Mouse (Mus musculus) ES-E14 (cell line): ENCODE measurements around the gene Ola1.

ENCODE experiments used
- CHD2 ChIP-seq: IDR thresholded peaks from 2 replicates; pipeline ENCODE4 v1.6.1; 2014; ENCODE audit warnings: mild to moderate bottlenecking, low read depth, low read length, inconsistent platforms
- HCFC1 ChIP-seq: IDR thresholded peaks from 2 replicates; pipeline ENCODE4 v1.6.1; 2012; ENCODE audit warnings: low read length, inconsistent platforms, borderline replicate concordance; ENCODE audit not compliant: insufficient read depth
- MAFK ChIP-seq: IDR thresholded peaks from 2 replicates; pipeline ENCODE4 v1.6.1; 2014; ENCODE audit warnings: mild to moderate bottlenecking, low read depth, low read length, inconsistent platforms; ENCODE audit not compliant: insufficient read depth
- ZC3H11A ChIP-seq: IDR thresholded peaks from 2 replicates; pipeline ENCODE4 v1.6.1; 2012; ENCODE audit warnings: low read depth, mild to moderate bottlenecking, inconsistent platforms, low read length, borderline replicate concordance
- ZNF384 ChIP-seq: IDR thresholded peaks from 2 replicates; pipeline ENCODE4 v1.6.1; 2012; ENCODE audit warnings: low read depth, low read length, inconsistent platforms

DNA sequence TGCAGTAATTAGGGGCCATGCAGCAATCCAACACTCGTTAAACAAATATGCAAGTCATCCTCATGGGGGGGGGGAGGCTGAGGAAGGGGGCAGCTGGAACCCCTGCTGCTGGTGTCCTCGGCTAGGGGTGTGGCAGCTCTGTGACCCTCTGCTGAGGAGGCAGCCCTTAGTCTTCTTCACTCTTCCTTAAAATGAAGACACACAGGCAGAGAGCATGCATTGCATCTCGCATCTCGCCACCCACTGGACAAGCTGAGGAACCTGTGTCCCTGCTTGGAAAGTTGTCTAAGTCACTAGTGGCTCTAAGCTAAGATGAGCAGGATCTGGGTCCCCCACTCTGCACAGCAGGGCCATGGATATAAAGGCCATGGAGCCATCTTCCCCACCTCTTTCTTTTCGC, 47.3 kb upstream of the Ola1 start:
- TF ChIP-seq ZC3H11A (no peak), HCFC1 (no peak), MAFK (no peak), CHD2 (no peak), ZNF384 (no peak)
